Mouse (Mus musculus): ENCODE results near the gene Fig4. TPM values are rescaled to one million over a fixed set of nuclear protein-coding genes. Genes with fewer than 3 reads are reported as not detected.

Gene Fig4
- 16.1 and 18.1 TPM in 2 replicates for polyA plus RNA-seq (2015; fragmentation: Nextera tagmentation; extraction: Ambion mirVana)

DNA sequence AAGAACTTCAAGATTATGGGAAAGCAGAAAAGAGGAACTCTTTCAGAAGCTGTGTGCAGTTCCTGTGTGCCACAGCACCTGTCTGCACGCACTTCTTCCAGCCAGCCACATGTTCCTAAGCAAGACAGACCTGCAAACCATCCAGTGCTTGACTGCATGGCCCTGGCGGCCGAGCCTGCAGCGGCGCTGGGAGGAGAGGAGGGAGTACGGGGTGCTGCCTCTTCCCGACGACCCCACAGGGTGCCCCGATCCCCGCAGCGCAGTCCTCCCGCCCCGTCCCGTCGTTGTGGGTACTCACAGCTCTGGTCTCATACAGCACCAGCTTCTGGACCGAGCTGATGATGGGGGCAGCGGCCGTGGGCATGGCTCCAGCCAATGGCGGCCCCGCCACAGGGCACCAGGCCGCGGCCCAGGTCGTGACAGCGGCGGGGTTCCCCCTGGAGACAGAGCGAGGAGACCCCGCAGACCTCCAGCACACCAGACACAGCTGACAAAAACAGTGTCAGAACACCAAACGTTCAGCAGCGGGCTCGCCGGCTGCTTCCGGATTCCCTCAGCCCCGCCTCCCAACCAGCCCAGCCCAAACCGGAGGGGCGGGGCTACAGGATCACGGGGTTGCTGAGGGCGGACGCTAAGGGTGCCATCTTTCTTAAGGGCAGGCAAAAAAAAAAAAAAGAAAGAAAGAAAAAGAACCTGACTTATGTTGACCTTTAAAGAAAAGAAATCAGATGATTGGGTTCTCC is at the start of gene Fig4:
TSS of gene Fig4 (minus strand) at position 572 of the 743 bp plus-strand sequence.
- ATAC-seq, result peak; percentile 96
- H3K4me2 ChIP-seq (replicated peaks; ENCODE audit: low read depth, low read length), result peak within 1 kb of the TSS; percentile 94
- peak within 1 kb of the TSS; percentile 80 for H3K9ac ChIP-seq (replicated peaks; ENCODE audit: low read depth)
- no peaks in the 10 kb centered on the region for H3K27me3 ChIP-seq (replicated peaks; ENCODE audit: insufficient read depth, low read length)
- peak within 1 kb of the TSS; percentile 84 for H3K27ac ChIP-seq (ENCODE audit: low read length)
- peak; percentile 96 for DNase-seq (ENCODE audit: low spot score)
- under 1% methylated on average over 37 of the region's 38 CpGs for WGBS
- no peaks in the 10 kb centered on the region for H3K36me3 ChIP-seq (ENCODE audit: insufficient read depth, low read length)
- H3K9me3 ChIP-seq (ENCODE audit: low read length), result no peaks in the 10 kb centered on the region
- H3K4me3 ChIP-seq (ENCODE audit: low read depth, low read length), result peak within 1 kb of the TSS; percentile 84
- no peaks in the 10 kb centered on the region for H3K4me1 ChIP-seq (ENCODE audit: insufficient read depth, low read depth, low read length)
- TF ChIP-seq EP300 (IDR thresholded peaks at IDR 0.05), result no peak
- TF ChIP-seq CTCF (IDR thresholded peaks at IDR 0.05), result peak; percentile 33; the same call in 1 of the 2 replicates

DNA sequence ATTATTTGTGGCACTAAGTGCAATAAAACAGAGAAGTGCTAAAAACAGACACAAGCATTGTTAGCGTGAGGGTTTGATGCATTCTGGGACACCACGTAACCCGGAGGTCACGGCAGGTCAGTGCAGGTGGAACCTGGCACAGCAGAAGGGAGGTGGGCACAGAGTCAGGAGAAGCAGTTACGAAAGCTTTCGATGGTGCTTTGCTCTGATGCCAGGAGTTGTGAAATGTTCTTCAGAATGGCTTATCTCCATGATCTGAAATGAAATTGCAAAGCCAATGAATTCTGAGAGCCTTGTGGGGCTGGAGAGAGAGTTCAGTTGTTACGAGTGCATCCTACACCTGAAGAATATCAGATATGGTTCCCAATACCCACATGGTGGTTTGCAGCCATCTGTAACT is 38.3 kb upstream of the Fig4 start:
- ATAC-seq (peak; percentile 80), DNase-seq (ENCODE audit: low spot score) (peak; percentile 55)
- no peaks in the 10 kb centered on the region for H3K36me3 ChIP-seq (ENCODE audit: insufficient read depth, low read length)
- WGBS, result 72% methylated on average over 7 of the region's 7 CpGs
- no peak for TF ChIP-seq CTCF (IDR thresholded peaks at IDR 0.05)
- TF ChIP-seq EP300 (IDR thresholded peaks at IDR 0.05), result peak; percentile 52
- no peak overlapping the region for H3K27ac ChIP-seq (ENCODE audit: low read length)
- no peaks in the 10 kb centered on the region for H3K27me3 ChIP-seq (replicated peaks; ENCODE audit: insufficient read depth, low read length)
- H3K9ac ChIP-seq (replicated peaks; ENCODE audit: low read depth), result no peak overlapping the region
- no peak overlapping the region for H3K4me2 ChIP-seq (replicated peaks; ENCODE audit: low read depth, low read length)
- H3K4me1 ChIP-seq (ENCODE audit: insufficient read depth, low read depth, low read length), result no peaks in the 10 kb centered on the region
- no peaks in the 10 kb centered on the region for H3K9me3 ChIP-seq (ENCODE audit: low read length)
- no peak overlapping the region for H3K4me3 ChIP-seq (ENCODE audit: low read depth, low read length)

DNA sequence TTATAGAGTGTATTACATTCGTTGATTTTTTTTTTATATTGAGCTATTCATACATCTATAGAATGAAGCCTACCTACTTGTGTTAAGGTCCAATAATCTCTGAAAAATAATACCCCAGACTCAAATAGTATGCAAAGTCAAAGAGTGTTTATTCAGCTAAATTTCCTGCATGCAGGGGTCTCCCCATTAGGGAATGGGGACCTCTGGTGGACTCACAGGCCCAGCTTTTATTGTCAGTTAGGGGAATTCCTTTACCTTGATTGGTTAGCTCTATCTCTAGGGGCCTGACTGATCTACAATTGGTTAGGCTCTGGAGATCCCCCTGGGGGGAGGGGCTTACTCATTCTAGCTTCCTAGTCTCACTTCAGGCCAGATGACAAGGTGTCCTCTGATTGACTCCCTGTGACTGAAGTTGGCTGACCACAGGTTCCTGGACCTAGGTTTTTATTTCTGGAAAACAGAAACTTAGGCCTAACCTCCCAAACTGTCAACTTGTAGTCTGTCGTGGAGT is 29.5 kb upstream of the Fig4 start:
- no peak for ATAC-seq
- Histone ChIP-seq H3K36me3 (ENCODE audit: insufficient read depth, low read length) (no peaks in the 10 kb centered on the region), H3K4me2 (replicated peaks; ENCODE audit: low read depth, low read length) (no peak overlapping the region), H3K4me1 (ENCODE audit: insufficient read depth, low read depth, low read length) (no peaks in the 10 kb centered on the region), H3K27ac (ENCODE audit: low read length) (no peak overlapping the region), H3K27me3 (replicated peaks; ENCODE audit: insufficient read depth, low read length) (no peaks in the 10 kb centered on the region), H3K9ac (replicated peaks; ENCODE audit: low read depth) (no peak overlapping the region), H3K9me3 (ENCODE audit: low read length) (no peaks in the 10 kb centered on the region), H3K4me3 (ENCODE audit: low read depth, low read length) (no peak overlapping the region)
- WGBS, result 73% methylated on average over 2 of the region's 2 CpGs
- no peak for TF ChIP-seq CTCF (IDR thresholded peaks at IDR 0.05)
- TF ChIP-seq EP300 (IDR thresholded peaks at IDR 0.05), result no peak
- no peak for DNase-seq (ENCODE audit: low spot score)

DNA sequence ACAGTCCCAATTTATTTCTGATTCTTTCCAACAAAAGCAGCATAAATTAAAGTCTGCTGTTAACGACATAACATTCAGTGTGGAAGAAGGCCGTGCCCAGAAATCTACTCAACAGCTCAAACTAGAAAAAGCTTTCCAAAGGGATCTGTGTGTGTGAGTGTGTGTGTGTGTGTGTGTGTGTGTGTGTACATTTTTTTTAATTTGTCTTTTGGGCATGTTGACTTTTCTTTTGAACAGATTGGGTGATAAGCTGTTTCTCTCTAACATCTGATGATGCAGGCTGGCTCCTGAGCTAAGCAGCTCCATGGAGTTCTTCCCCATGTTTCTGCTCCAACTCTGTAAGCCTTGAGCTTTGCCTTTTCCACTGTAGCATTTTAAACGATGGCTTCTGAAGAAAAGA is 12.8 kb upstream of the Fig4 start:
- no peak overlapping the region for H3K9ac ChIP-seq (replicated peaks; ENCODE audit: low read depth)
- H3K9me3 ChIP-seq (ENCODE audit: low read length), result no peaks in the 10 kb centered on the region
- WGBS, result 72% methylated on average over 3 of the region's 3 CpGs
- ATAC-seq, result no peak
- H3K36me3 ChIP-seq (ENCODE audit: insufficient read depth, low read length), result no peaks in the 10 kb centered on the region
- H3K27ac ChIP-seq (ENCODE audit: low read length), result no peak overlapping the region
- no peak overlapping the region for H3K4me2 ChIP-seq (replicated peaks; ENCODE audit: low read depth, low read length)
- DNase-seq (ENCODE audit: low spot score), result no peak
- TF ChIP-seq CTCF (IDR thresholded peaks at IDR 0.05) (no peak), EP300 (IDR thresholded peaks at IDR 0.05) (no peak)
- no peaks in the 10 kb centered on the region for H3K27me3 ChIP-seq (replicated peaks; ENCODE audit: insufficient read depth, low read length)
- no peak overlapping the region for H3K4me3 ChIP-seq (ENCODE audit: low read depth, low read length)
- no peaks in the 10 kb centered on the region for H3K4me1 ChIP-seq (ENCODE audit: insufficient read depth, low read depth, low read length)

DNA sequence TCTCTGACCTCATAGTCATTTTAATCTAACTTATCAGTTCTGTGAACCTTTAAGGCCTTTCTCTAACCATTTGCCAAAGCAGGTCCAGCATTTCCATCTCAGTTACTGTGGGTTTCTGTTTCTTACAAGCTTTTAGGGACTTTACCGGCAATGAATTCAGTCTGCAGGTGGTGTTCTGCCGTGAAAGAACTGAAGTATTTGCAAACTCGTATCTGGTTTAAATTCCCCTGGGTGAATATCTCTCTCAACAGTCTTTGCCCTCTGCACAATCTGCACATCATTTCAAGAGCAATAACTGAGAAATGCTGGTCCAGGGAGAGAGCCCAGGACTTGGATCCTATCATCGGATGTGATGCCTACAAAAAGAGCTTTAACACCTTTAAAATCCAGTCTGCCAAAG is 5.1 kb upstream of the Fig4 start:
- Histone ChIP-seq H3K36me3 (ENCODE audit: insufficient read depth, low read length) (no peaks in the 10 kb centered on the region), H3K27me3 (replicated peaks; ENCODE audit: insufficient read depth, low read length) (no peaks in the 10 kb centered on the region), H3K4me3 (ENCODE audit: low read depth, low read length) (no peak overlapping the region), H3K9me3 (ENCODE audit: low read length) (no peaks in the 10 kb centered on the region), H3K4me1 (ENCODE audit: insufficient read depth, low read depth, low read length) (no peaks in the 10 kb centered on the region), H3K4me2 (replicated peaks; ENCODE audit: low read depth, low read length) (no peak overlapping the region), H3K27ac (ENCODE audit: low read length) (no peak overlapping the region), H3K9ac (replicated peaks; ENCODE audit: low read depth) (no peak overlapping the region)
- ATAC-seq, result no peak
- TF ChIP-seq EP300 (IDR thresholded peaks at IDR 0.05), result no peak
- no peak for TF ChIP-seq CTCF (IDR thresholded peaks at IDR 0.05)
- WGBS, result 81% methylated on average over 4 of the region's 4 CpGs
- DNase-seq (ENCODE audit: low spot score), result no peak

DNA sequence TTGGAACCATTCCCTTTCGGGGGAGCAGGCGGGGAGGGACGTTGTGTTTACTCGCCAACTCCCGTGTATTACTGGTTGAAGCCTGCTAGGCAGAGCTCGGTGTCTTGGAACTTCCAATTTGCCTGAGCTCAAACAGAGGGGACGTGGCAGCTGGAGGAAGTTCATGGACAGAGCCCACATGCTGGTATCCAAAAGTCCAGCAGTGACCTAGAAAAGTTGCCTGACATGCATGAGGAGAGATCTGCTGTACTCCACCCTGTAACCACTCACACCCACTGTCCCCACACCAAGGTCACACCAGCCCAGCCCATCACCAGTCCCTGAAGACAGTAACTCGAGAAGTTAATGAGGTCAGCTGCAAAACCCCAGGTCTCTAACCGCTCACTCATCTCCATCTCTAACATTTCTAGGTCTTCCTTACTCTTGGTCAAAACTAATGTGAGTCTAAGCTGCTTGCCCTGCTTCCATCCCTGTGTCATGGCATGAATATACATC is 1.9 kb upstream of the Fig4 start:
- 70% methylated on average over 9 of the region's 9 CpGs for WGBS
- Histone ChIP-seq H3K4me1 (ENCODE audit: insufficient read depth, low read depth, low read length) (no peaks in the 10 kb centered on the region), H3K9ac (replicated peaks; ENCODE audit: low read depth) (no peak overlapping the region), H3K4me2 (replicated peaks; ENCODE audit: low read depth, low read length) (no peak overlapping the region), H3K4me3 (ENCODE audit: low read depth, low read length) (no peak overlapping the region), H3K27me3 (replicated peaks; ENCODE audit: insufficient read depth, low read length) (no peaks in the 10 kb centered on the region), H3K36me3 (ENCODE audit: insufficient read depth, low read length) (no peaks in the 10 kb centered on the region), H3K27ac (ENCODE audit: low read length) (no peak overlapping the region), H3K9me3 (ENCODE audit: low read length) (no peaks in the 10 kb centered on the region)
- no peak for ATAC-seq
- TF ChIP-seq CTCF (IDR thresholded peaks at IDR 0.05) (no peak), EP300 (IDR thresholded peaks at IDR 0.05) (no peak)
- DNase-seq (ENCODE audit: low spot score), result no peak
